Mouse (Mus musculus) adipose tissue, adult 10 weeks (tissue): ENCODE measurements around the gene Ankrd42. TPM values are rescaled to one million over a fixed set of nuclear protein-coding genes. Genes with fewer than 3 reads are reported as not detected.

ENCODE experiments used
- polyA plus RNA-seq: library from polyadenylated mRNA; stranded (reverse); fragments of 350-450 nt; fragmentation: Illumina TruSeq; extraction: RNeasy Lipid Tissue Mini Kit (QIAGEN cat#74804); gene quantifications from one replicate; pipeline ENCODE4 v1.2.3, GENCODE M21; 2014; ENCODE audit warnings: low read depth, low replicate concordance

The Ankrd42 gene
- polyA plus RNA-seq = 9.3 TPM

GRCm38 (mm10) chr7:92637021-92637625 lies at the start of gene Ankrd42:
TSS of gene Ankrd42 (minus strand) at chr7:92637142.

GRCm38 (mm10) chr7:92669507-92670471 lies 32.8 kb upstream of the Ankrd42 start, which contains the start of gene Pcf11:
TSS of gene Pcf11 (minus strand) at chr7:92669934.

GRCm38 (mm10) chr7:92560986-92561876 lies 75.7 kb downstream of the Ankrd42 start, which contains the start of gene Ccdc90b:
TSS of gene Ccdc90b (plus strand) at chr7:92561149.

Other genes starting within 250 kb of the Ankrd42 start
- gene Ccdc90b, start 76.0 kb downstream of the Ankrd42 start, polyA plus RNA-seq = 26.3 TPM
- 51.3 TPM for gene Pcf11, start 32.8 kb upstream of the Ankrd42 start, polyA plus RNA-seq
- gene Rab30, start 104.5 kb upstream of the Ankrd42 start, polyA plus RNA-seq = 9.8 TPM
- 1.7 TPM for gene Ddias, start 237.1 kb upstream of the Ankrd42 start, polyA plus RNA-seq
- 19.0 TPM for gene Prcp, start 237.3 kb upstream of the Ankrd42 start, polyA plus RNA-seq